Mouse (Mus musculus) ES-Bruce4 (cell line): ENCODE data around the gene Amigo2.

ENCODE experiments used
- CTCF ChIP-seq: IDR thresholded peaks from one replicate; pipeline ENCODE4 v1.8.1; 2011; ENCODE audit warnings: low read depth, low read length
- EP300 ChIP-seq: IDR thresholded peaks from 2 replicates; pipeline ENCODE4 v1.6.1; 2011; ENCODE audit warnings: low read depth, low read length; ENCODE audit not compliant: insufficient read depth
- POLR2A ChIP-seq: IDR thresholded peaks from one replicate; pipeline ENCODE4 v1.8.1; 2011; ENCODE audit warnings: low read length; ENCODE audit not compliant: insufficient read depth

DNA sequence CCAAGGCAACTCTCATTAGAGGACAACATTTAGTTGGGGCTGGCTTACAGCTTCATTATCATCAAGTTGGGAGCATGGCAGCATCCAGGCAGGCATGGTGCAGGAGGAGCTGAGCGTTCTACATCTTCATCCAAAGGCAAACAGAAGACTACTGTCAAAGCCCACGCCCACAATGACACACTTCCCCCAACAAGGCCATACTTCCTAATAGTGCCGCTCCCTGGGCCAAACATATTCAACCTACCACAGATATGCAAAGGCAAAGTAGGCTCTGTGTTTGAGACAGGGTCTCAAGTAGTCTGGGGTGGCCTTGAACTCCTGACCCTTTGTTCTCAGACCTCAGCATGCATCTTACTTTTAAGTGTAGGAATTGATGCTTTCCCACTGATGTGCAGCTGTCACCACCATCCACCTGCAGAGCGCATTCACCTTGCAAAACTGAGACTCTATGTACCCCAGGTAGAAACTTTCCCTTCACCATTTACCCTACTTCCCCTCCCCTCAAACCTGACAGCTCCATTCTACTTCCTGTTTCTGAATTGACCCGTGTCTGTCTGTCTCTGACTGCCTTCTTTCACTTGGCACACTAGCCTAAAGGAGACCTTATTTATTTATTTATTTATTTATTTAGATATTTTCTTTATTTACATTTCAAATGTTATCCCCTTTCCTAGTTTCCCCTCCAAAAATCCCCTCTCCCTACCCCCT, 40.5 kb upstream of the Amigo2 start:
- TF ChIP-seq POLR2A: no peak
- no peak for TF ChIP-seq CTCF
- no peak for TF ChIP-seq EP300
